Mouse (Mus musculus): ENCODE data around the gene Frmd4a.
"Not testable (repeated sequence)": the region's sequence is repeated elsewhere in the genome, so short reads cannot be mapped to it uniquely, and the experiment has no call there.

DNA sequence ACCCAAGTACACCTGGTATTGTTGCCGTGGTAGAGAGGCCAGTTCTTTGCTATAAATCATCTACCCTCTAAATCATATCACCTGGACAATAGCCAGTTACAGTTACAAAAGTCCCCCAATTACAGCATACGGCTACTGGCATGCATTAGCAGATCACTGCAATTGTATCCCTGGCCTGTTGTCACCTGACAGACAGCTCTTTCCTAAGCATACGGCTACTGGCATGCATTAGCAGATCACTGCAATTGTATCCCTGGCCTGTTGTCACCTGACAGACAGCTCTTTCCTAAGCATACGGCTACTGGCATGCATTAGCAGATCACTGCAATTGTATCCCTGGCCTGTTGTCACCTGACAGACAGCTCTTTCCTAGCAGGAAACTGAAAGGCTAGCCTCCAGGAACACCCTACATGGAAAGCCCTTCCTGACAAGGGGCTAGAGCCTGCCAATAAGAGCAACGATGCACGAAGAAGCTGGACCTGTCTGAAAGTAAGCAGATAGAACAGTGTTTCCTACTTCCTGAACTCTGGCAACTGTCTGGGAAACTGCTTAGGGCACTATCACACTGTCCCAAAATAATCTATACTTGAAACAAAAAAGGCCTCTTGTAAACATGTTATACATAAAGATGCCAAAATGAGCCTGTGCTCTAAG, 596.9 kb downstream of the Frmd4a start:
- not testable (repeated sequence) for TF ChIP-seq CTCF (conservative IDR thresholded peaks at IDR 0.05; ENCODE audit: low read length); POU5F1 (IDR thresholded peaks at IDR 0.05; ENCODE audit: borderline replicate concordance, low read length); NANOG (IDR thresholded peaks at IDR 0.05; ENCODE audit: borderline replicate concordance, low read length)
